Mouse (Mus musculus): ENCODE results near the gene Pacsin3. TPM values are rescaled to one million over a fixed set of nuclear protein-coding genes. Genes with fewer than 3 reads are reported as not detected.

Gene Pacsin3
- polyA plus RNA-seq, 1 experiment from 2014 or later = 28.9 TPM

DNA sequence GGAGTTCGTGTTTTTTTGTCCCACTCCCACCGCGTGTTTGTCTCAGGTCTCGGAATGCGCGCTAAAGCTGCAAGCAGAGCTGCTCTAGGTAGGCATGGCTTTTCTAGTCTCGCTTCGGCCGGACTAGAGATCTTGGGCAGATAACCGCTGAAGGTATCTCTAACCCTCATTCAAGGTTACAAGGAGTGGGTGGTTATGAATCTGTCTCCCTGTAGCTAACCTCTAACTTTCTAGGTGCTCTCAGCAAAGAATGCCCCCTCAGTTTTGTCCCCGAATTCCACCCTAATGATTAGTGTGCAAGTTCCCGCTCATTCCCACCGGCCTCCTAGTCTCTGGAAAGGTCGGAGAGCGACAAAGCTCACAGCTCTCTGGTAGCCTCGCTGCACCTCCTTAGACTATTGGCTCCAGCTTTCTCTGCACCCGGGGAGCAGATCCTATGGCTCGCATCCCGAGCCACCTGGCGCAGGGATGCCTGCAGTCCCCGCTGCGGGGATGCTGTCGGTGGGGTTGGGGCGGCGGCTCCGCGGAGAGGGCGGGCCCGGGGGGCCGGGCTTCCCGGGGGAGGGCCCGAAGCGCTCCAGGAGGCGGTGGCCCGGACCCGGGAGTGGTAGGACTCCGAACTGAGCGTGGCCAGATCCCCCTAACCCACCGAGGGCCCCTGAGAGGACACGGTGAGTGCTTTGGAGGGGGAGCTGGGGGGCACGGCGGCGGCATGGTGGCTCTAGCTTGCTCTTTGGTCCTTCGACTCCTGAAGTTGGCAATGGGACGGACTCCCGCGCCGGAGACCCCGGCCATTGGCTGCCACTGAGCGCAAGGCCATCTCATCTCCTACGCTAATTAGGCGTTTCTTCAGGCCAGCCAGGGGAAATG lies 737 bp downstream of the Pacsin3 start:
- H3K9me3 ChIP-seq (ENCODE audit: control insufficient read depth, low read length) = no peaks in the 10 kb centered on the region
- WGBS = under 1% methylated on average over 52 of the region's 52 CpGs
- DNase-seq (ENCODE audit: low spot score) (peak; percentile 78), ATAC-seq (replicated peaks; ENCODE audit: low FRiP score) (peak; percentile 57)
- peaks cover 7% of the 10 kb centered on the region for H3K27me3 ChIP-seq (ENCODE audit: control insufficient read depth, insufficient read depth, low read length)
- peak overlapping the region; percentile 39; the same call in 1 of the 2 replicates for H3K27ac ChIP-seq (ENCODE audit: low read depth, low read length)
- peak overlapping the region; percentile 75 for H3K9ac ChIP-seq (ENCODE audit: low read length)
- H3K4me1 ChIP-seq (replicated peaks; ENCODE audit: control insufficient read depth, insufficient read depth, low read length) = peaks cover 14% of the 10 kb centered on the region
- peak overlapping the region; percentile 55 for H3K4me3 ChIP-seq (ENCODE audit: low read depth, low read length)
- H3K36me3 ChIP-seq (ENCODE audit: control insufficient read depth, insufficient read depth, low read length) = no peaks in the 10 kb centered on the region
- peak overlapping the region; percentile 97 for H3K4me2 ChIP-seq (ENCODE audit: low read depth, low read length, severe bottlenecking)

- ATAC-seq (replicated peaks; ENCODE audit: low FRiP score) (peak; percentile 69), DNase-seq (ENCODE audit: low spot score) (peak; percentile 80)
- Histone ChIP-seq H3K27ac (ENCODE audit: low read depth, low read length) (peak overlapping the region; percentile 31; the same call in 1 of the 2 replicates), H3K9ac (ENCODE audit: low read length) (peak overlapping the region; percentile 75), H3K4me3 (ENCODE audit: low read depth, low read length) (peak overlapping the region; percentile 55), H3K4me2 (ENCODE audit: low read depth, low read length, severe bottlenecking) (peak overlapping the region; percentile 97), H3K36me3 (ENCODE audit: control insufficient read depth, insufficient read depth, low read length) (no peaks in the 10 kb centered on the region), H3K9me3 (ENCODE audit: control insufficient read depth, low read length) (no peaks in the 10 kb centered on the region), H3K27me3 (ENCODE audit: control insufficient read depth, insufficient read depth, low read length) (peaks cover 7% of the 10 kb centered on the region), H3K4me1 (replicated peaks; ENCODE audit: control insufficient read depth, insufficient read depth, low read length) (peaks cover 14% of the 10 kb centered on the region)
- WGBS = 1% methylated on average over 22 of the region's 22 CpGs
Observed at GRCm38 (mm10) chr2:91257126-91257980, 1.6 kb downstream of the Pacsin3 start.

GRCm38 (mm10) chr2:91258054-91258453 lies 2.3 kb downstream of the Pacsin3 start:
- DNase-seq (ENCODE audit: low spot score) (peak; percentile 62), ATAC-seq (replicated peaks; ENCODE audit: low FRiP score) (no peak)
- Histone ChIP-seq H3K27ac (ENCODE audit: low read depth, low read length) (no peak overlapping the region), H3K4me1 (replicated peaks; ENCODE audit: control insufficient read depth, insufficient read depth, low read length) (peaks cover 14% of the 10 kb centered on the region), H3K36me3 (ENCODE audit: control insufficient read depth, insufficient read depth, low read length) (no peaks in the 10 kb centered on the region), H3K4me3 (ENCODE audit: low read depth, low read length) (peak overlapping the region; percentile 55), H3K9ac (ENCODE audit: low read length) (0 out of 2 replicates have a peak overlapping the region, but pooled peaks have one; percentile 75), H3K4me2 (ENCODE audit: low read depth, low read length, severe bottlenecking) (peak overlapping the region; percentile 97), H3K27me3 (ENCODE audit: control insufficient read depth, insufficient read depth, low read length) (peaks cover 7% of the 10 kb centered on the region), H3K9me3 (ENCODE audit: control insufficient read depth, low read length) (no peaks in the 10 kb centered on the region)
- WGBS = 79% methylated on average over 5 of the region's 5 CpGs

- ATAC-seq (replicated peaks; ENCODE audit: low FRiP score) (no peak), DNase-seq (ENCODE audit: low spot score) (no peak)
- no peak overlapping the region for H3K4me2 ChIP-seq (ENCODE audit: low read depth, low read length, severe bottlenecking)
- no peak overlapping the region for H3K27ac ChIP-seq (ENCODE audit: low read depth, low read length)
- peaks cover 2% of the 10 kb centered on the region; the same call in 1 of the 2 replicates for H3K36me3 ChIP-seq (ENCODE audit: control insufficient read depth, insufficient read depth, low read length)
- 43% methylated on average over 1 of the region's 1 CpGs for WGBS
- peaks cover 14% of the 10 kb centered on the region for H3K4me1 ChIP-seq (replicated peaks; ENCODE audit: control insufficient read depth, insufficient read depth, low read length)
- H3K9ac ChIP-seq (ENCODE audit: low read length) = no peak overlapping the region
- H3K27me3 ChIP-seq (ENCODE audit: control insufficient read depth, insufficient read depth, low read length) = peaks cover 7% of the 10 kb centered on the region
- H3K4me3 ChIP-seq (ENCODE audit: low read depth, low read length) = no peak overlapping the region
- H3K9me3 ChIP-seq (ENCODE audit: control insufficient read depth, low read length) = no peaks in the 10 kb centered on the region
Observed at GRCm38 (mm10) chr2:91258830-91259229, 3.1 kb downstream of the Pacsin3 start.

GRCm38 (mm10) chr2:91259493-91259892 lies 3.7 kb downstream of the Pacsin3 start:
- H3K36me3 ChIP-seq (ENCODE audit: control insufficient read depth, insufficient read depth, low read length) = peaks cover 2% of the 10 kb centered on the region; the same call in 1 of the 2 replicates
- no peaks in the 10 kb centered on the region for H3K9me3 ChIP-seq (ENCODE audit: control insufficient read depth, low read length)
- H3K27ac ChIP-seq (ENCODE audit: low read depth, low read length) = no peak overlapping the region
- peaks cover 7% of the 10 kb centered on the region for H3K27me3 ChIP-seq (ENCODE audit: control insufficient read depth, insufficient read depth, low read length)
- no peak overlapping the region for H3K9ac ChIP-seq (ENCODE audit: low read length)
- no peak overlapping the region for H3K4me2 ChIP-seq (ENCODE audit: low read depth, low read length, severe bottlenecking)
- DNase-seq (ENCODE audit: low spot score) (no peak), ATAC-seq (replicated peaks; ENCODE audit: low FRiP score) (no peak)
- WGBS = 90% methylated on average over 1 of the region's 1 CpGs
- no peak overlapping the region for H3K4me3 ChIP-seq (ENCODE audit: low read depth, low read length)
- peaks cover 18% of the 10 kb centered on the region for H3K4me1 ChIP-seq (replicated peaks; ENCODE audit: control insufficient read depth, insufficient read depth, low read length)

DNA sequence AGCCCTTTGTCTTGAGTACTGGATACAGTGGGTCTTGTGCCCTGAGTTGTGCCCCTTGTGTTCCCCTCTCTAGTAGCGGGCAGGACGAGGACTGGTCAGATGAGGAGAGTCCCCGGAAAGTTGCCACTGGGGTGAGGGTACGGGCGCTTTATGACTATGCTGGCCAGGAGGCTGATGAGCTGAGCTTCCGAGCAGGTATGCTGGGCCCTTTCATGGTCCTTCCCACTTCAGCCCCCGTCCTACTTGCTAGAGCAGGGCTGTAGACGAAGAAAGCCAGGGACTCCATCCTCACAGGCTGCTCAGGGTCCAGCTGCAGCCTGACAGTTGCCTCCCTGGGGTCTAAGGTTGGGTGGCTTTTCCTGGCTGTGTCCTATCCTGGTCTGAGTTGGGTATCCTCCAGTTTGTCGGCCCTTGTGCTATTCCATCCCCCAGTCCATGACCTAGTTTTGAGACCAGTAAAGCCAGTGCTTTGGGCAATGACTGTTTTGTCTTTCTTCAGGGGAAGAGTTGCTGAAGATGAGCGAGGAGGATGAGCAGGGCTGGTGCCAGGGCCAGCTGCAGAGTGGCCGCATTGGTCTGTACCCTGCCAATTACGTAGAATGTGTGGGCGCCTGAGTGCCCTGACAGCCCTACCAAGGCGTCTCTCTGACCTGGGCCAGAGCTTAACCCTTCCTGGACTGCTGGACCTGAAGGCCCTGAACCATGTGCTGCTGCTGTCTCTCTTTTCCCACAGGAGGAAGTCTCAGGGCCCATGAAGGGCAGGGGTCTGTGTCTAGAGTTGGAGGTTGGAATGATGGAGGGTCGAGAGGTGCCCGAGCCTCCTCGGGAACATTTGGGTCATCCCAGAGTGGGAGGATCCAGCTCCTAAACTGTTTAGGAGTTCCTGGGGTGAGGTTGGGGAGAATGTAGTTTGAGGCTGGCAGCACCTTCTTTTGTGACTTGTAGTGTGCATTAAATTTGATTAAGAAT lies 8.2 kb downstream of the Pacsin3 start:
- Histone ChIP-seq H3K27ac (ENCODE audit: low read depth, low read length) (0 out of 2 replicates have a peak overlapping the region, but pooled peaks have one; percentile 71), H3K36me3 (ENCODE audit: control insufficient read depth, insufficient read depth, low read length) (peaks cover 7% of the 10 kb centered on the region; the same call in 1 of the 2 replicates), H3K4me2 (ENCODE audit: low read depth, low read length, severe bottlenecking) (peak overlapping the region; percentile 69), H3K9ac (ENCODE audit: low read length) (peak overlapping the region; percentile 63), H3K4me1 (replicated peaks; ENCODE audit: control insufficient read depth, insufficient read depth, low read length) (peaks cover 9% of the 10 kb centered on the region), H3K27me3 (ENCODE audit: control insufficient read depth, insufficient read depth, low read length) (no peaks in the 10 kb centered on the region), H3K4me3 (ENCODE audit: low read depth, low read length) (peak overlapping the region; percentile 83), H3K9me3 (ENCODE audit: control insufficient read depth, low read length) (no peaks in the 10 kb centered on the region)
- DNase-seq (ENCODE audit: low spot score) (peak; percentile 50), ATAC-seq (replicated peaks; ENCODE audit: low FRiP score) (no peak)
- WGBS = 87% methylated on average over 17 of the region's 17 CpGs

DNA sequence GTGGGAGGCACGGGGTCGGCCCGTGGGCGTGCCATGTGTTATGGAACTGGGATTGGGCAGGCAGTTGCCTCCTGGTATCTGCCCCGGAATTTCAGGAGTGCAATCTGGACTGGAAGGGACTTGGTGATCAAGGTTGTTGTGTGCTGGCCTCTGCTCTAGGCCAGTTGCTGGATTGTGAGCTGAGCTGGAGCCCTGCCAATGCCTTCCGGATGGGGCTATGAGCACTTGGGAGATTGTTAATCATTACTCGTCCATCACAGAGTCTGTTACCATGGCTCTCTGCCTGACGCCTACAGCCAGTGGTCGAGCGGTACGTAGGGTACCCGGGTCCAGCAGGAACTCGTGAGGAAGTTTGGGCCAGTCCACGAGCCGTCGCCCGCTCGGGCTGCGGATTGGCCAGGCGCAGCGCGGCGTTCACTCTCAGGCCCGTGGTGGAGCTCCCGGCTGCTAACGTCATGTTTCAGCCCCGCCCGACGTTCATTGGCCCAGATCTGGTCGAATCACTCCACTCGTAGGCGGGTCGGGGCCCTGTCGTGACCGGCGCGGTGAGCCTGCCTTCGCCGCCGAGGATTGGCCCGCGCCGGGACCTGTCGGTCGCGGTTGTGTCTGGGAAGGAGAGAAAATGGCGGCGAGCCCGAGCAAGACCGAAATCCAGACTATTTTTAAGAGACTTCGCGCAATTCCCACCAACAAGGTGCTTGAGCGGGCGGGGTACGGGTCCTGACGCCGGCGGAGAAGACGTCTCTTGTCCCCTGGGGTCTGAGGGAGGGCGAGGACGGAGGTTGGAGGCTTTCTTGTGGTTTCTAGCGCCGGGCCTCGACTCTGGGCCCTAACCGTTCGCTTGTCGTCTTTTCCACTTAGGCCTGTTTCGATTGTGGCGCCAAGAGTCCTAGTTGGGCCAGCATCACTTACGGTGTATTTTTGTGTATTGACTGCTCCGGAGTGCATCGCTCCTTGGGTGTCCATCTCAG lies 9.2 kb downstream of the Pacsin3 start, which contains the start of gene Arfgap2:
Gene Arfgap2 (plus strand): TSS at position 264 of the 971 bp plus-strand sequence.
- peak within 1 kb of the TSS; percentile 87 for H3K27ac ChIP-seq (ENCODE audit: low read depth, low read length)

More for the DNA sequence above, 9.2 kb downstream of the Pacsin3 start, which contains the start of gene Arfgap2:
- peak; percentile 99 for DNase-seq (ENCODE audit: low spot score)
- Histone ChIP-seq H3K4me2 (ENCODE audit: low read depth, low read length, severe bottlenecking) (peak within 1 kb of the TSS; percentile 71), H3K4me3 (ENCODE audit: low read depth, low read length) (peak within 1 kb of the TSS; percentile 83), H3K4me1 (replicated peaks; ENCODE audit: control insufficient read depth, insufficient read depth, low read length) (peaks cover 9% of the 10 kb centered on the region), H3K36me3 (ENCODE audit: control insufficient read depth, insufficient read depth, low read length) (peaks cover 7% of the 10 kb centered on the region; the same call in 1 of the 2 replicates), H3K27me3 (ENCODE audit: control insufficient read depth, insufficient read depth, low read length) (no peaks in the 10 kb centered on the region), H3K9ac (ENCODE audit: low read length) (peak within 1 kb of the TSS; percentile 89), H3K9me3 (ENCODE audit: control insufficient read depth, low read length) (no peaks in the 10 kb centered on the region)
- 2% methylated on average over 72 of the region's 72 CpGs for WGBS
- ATAC-seq (replicated peaks; ENCODE audit: low FRiP score) = peak; percentile 99
